Mouse (Mus musculus) CD8-positive naive resting alpha-beta T cell, adult 2 months (primary cell): Measurements from ENCODE around the gene Myrip.
A peak's percentile ranks its signal among the peaks of the same experiment; 100 is the strongest.
"Not testable (repeated sequence)": the region's sequence is repeated elsewhere in the genome, so short reads cannot be mapped to it uniquely, and the experiment has no call there.

Experiments used
- DNase-seq, 2 experiments: peaks; one replicate each; pipeline ENCODE4 v3.0.0; 2022; ENCODE audit warnings: low read depth in 2 of 2, low spot score in 2 of 2

Myrip gene

DNA sequence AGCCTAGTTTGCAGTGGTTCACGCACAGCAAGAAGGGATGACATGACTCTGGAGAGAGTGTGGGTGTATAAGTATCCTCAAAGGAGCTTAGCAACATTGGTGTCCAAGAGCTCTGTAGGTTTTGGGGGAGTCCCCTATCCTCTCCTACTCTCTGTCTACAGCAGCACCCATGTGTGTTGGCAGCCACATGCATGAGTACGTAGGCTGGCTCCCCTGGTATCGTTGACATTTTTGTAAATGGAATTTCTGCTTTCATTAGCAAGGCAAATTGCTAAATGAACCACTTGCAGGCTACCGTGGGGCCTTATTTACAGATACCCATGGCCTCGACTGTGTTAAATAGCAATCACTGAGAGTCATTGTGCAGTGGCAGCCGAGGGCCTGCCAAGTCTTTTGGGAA lies 71.0 kb downstream of the Myrip start:
- no peak for DNase-seq

DNA sequence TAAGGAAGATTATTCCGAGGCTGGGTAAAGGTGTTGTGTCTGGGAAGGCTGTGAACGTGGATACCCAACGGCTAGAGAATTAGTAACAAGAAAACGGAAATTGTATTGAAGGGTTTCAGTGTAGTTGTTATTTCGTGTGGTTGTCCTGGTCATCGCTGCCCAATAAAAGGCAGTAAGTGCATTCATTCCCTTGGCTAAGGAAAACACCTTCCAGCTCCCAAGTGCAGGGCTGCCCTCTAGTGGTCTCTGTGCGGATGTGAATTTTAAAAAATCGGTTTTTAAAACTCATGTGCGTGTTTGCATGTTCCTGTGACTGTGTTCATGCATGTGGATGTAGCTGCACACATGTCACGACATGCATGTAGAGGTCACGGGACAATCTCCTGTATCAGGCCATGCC lies 76.4 kb downstream of the Myrip start:
- DNase-seq: peak in 1 of 2 experiments; percentile 13

DNA sequence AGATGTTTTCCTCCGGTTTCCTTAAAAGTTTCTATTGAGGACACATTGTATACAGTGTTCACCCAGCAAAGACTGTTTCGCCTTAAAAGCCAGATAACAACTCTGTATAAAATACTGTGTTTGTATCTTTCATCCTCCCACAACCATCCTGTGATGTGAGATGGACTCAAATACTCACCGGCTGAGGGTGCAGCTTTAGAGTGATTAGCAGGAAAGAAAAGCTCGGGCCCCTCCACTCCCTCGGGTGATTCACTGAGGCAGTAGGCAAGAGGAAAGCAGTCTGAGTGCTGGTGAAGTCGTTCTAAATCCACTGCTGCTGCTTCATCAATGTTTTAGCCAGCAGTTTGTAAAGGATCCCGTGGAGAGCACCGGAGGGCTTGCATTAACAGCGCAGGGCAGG lies 93.9 kb downstream of the Myrip start:
- no peak for DNase-seq

DNA sequence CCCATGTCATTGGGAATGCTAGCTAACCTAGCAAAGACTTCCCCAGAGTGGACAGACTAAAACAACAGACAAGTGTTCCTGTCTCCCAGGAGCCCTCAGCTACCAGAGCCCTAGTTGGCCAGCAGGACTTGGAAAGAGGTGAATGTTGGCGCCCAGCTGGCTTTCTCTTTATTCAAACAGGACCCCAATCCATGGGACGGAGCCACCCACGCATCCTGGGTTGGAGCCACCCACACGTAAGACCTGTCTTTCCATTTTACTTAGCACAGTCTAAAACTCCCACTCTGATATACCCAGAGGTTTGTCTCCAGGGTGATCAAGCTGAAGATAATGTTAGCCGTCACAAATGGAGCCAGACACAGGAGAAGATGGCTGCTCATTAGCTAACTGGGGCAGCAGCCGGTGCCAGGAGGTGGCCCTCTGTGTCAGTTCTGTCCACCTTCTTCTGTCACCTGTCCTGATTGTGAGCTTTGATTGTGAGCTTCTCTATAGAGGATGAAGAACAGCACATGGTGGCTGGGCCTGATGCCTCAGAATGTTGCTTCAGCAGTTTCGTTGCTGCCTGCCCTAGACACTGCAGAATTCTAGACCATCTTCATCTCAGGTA lies 95.4 kb downstream of the Myrip start:
- DNase-seq: no peak

DNA sequence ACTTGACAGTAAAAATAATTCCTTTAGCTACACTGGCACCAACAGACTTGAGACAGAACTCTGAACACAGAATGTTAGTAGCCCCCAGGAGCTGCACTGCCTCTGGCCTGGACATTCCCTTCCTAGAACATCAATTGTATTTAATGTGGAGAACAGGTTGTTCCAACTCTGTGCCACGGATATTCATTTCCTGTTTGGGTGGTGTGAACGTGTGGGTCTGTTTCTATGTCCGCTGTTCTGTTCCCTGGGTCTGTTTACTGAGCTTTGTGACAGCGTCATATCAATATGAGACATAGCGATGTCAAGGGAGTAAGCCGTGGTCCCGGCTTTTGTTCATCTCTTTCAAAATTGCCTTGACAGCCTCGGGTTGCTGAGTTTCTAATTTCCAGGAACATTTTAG lies 97.0 kb downstream of the Myrip start:
- no peak for DNase-seq

DNA sequence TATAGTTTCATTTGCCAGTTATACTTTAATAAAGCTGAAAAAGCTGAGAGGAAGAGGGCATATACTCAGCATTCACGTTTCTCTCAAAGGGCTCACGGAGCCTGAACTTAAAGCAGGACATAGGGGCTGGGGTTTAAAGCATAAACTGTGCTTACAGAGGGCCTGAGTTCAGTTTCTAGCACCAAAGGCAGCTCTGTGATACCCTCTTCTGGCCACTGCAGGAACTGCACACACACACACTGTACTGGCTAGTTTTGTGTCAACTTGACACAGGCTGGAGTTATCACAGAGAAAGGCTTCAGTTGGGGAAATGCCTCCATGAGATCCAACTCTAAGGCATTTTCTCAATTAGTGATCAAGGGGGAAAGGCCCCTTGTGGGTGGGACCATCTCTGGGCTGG lies 98.2 kb downstream of the Myrip start:
- not testable (repeated sequence) for DNase-seq

DNA sequence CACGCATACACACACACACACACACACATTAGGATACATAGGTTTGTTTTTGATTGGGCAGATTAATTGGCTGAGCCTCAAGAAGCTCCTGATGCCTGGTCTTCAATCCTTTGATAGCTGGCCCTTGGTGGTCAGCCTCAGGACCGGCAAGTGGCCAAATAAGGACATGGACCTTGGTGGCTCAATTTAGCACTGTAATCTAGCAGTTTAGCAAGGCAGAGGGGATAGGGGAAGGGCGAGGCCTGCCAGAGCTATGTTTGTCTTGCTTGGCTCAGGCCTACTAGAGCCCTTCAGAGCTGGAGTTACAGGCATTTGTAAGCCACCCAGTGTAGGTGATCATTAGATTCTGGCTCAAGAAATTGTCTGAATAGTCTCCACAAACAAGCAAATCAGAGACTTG lies 101.1 kb downstream of the Myrip start:
- DNase-seq: no peak

DNA sequence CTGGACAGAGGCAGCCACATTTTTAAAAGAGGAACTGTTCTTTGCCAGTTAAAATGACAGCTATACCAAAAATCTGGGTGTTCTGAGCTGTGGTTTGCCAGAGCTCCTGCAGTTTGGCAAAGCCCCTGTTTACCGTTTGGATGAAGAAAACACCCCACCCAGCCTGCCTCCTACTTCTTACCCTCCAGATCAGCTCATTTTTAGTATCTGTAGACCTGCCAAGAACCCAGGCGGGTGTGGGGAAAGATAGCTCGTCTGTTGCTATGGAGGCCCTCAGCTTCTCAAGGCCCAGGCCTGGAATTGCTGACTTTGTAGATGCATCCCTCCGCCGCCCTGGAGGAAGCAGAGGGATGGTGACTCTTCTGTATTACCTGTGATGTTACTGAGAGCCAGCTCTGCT lies 102.3 kb downstream of the Myrip start:
- DNase-seq: no peak

DNA sequence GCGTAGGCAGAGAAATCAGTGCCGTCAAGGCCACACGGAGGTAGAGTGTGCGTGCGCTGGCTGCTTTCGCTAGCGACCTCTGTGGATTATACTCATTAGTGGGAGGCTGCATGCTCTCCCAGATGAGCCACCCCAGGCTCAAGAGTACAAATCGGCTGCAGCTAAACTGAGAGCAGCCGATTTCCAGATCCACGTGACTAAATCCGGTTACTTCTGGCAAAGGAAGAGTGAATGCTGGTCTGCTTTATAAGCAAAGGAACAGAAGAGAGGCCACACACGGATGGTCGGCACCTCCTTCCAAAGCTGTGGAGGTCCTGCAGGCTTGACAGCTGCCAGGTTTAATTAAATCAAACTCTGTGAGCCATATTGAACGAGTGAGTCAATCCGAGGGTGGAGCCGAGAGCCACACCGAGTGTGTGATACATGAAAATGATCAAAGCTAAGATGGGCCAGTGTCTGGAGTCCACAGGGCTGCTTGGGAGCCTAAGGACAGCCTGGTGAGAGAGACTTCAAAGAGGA lies 108.4 kb downstream of the Myrip start:
- DNase-seq: no peak

DNA sequence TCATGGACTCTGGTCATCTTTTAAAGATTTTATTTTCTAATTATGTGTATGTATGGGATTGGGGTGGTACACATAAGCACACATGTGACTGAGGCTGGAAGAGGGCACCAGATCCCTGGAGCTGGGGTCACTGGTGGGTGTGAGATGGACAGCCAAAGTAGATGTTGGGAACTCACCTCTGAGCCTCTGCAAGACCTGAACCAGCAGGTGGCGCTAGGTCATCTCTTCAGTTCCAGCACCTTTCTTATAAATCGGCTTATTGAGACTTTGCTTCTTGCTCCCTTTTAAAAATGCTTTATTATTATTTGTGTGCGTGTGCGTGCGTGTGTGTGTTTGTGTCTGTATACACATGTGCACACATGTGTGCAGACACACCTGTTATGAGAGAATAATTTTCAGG lies 109.1 kb downstream of the Myrip start:
- peak; percentile 27 to 42 for DNase-seq

DNA sequence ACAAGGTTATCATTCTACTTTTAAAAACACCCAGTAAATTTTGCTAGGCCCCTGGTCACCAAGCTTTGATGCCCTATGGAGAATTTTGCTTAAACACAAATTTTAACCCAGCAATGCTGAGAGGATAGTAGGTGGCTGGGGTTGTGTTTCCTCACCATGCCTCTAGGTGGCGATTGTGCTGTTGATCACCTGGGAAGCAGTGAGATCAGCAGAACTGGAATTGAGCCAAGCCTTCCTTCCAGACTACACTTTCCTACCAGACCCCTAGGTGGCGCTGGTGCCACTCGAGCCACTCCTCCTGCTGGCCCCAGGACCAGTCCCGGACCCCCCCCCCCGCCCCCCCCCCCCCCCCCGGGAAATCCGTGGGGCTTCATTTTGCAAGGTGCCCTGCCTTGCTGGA lies 114.2 kb downstream of the Myrip start:
- peak; percentile 60 to 70 for DNase-seq

DNA sequence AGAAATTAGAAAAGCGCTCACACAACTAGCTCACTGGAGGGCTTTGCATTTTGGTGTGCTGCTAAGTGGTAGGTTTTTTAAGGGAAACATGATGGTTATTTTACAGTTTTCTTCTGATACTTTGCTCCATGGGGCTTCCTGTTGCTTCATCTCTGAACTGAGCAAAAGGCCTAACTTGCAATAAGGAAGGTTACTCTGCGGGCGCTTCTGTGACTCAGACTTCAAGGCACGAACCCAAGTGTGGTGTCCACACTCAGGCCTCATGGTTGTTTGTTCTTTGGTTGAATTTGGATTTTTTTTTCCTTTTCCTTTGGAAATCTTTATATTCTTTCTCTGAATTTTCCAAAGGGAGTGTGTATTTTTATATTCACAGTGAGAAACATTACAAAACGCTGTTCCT lies 114.8 kb downstream of the Myrip start:
- no peak for DNase-seq

DNA sequence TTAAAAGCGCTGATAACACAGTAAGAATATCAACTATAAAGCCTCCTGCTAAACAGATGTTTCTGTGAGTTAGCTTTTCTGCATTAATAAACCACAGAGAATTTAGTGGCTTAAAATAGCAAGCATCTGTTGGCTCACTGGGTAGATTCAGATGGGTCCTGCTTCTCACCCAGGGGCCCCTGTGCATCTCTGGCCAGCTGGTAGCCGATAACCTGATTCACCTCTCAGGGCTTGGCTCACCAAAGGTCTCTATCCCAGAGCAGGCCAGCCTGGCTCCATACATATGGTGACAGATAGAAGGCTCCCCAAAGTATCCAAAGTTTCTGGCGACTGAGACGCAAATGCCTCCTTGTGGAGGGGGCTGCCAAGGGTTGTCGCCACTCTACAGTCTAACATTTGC lies 115.4 kb downstream of the Myrip start:
- no peak for DNase-seq

DNA sequence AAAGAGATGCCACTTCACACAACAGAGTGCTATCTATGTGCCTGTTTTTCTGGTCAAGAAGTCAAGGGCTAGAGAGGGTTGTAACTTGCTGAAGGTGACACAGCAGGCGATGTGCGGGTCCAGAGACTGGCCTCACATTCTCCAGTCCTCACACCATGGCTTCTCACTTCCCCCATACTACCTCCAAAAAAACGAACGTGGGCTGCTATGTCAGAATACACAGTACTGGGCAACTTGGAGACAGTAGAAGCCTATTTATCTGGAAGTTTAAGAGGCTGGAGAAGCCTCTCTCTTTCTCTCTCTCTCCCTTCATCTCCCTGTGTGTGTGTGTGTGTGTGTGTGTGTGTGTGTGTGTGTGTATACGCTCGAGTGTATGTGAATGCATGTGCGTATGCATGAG lies 117.3 kb downstream of the Myrip start:
- no peak for DNase-seq

DNA sequence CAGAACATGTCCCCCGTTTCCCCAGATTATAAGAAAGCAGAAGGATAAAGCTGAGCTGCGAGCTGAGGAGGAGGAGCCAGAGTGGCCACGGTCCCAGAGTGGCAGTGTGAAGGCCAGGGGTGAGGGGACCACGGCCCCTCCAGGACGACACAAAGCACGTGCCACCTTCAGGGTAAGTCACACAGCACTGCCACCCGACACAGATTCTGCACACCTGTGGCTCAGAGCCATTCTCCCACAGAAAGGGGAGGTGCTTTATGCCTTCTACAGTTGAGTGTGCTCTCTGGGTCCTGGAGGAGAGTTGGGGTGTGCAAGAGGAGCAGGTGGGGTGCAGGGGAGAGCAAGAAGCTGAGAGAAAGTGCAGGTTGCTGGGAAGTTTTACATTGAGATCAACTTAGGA lies 123.3 kb downstream of the Myrip start:
- DNase-seq: no peak

DNA sequence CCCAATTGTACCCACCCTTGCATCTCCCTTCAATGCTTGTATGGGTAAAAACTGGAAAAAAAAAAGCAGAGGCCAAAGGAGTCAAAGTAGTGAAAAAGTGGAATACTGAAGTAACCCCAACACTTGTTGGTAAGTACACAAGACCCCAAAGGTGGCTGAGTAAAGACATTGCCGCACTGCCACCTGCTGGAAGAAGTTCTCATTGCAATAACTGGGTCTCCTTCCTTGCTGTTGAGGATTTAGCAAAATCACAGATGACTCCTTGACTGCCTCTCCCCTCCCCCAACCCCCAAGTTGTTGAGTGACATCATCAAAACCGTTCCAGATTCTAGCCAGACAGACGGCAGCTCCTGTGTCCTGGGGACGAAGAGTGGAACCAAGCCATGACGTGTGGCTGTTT lies 124.5 kb downstream of the Myrip start:
- peak; percentile 25 to 48 for DNase-seq

DNA sequence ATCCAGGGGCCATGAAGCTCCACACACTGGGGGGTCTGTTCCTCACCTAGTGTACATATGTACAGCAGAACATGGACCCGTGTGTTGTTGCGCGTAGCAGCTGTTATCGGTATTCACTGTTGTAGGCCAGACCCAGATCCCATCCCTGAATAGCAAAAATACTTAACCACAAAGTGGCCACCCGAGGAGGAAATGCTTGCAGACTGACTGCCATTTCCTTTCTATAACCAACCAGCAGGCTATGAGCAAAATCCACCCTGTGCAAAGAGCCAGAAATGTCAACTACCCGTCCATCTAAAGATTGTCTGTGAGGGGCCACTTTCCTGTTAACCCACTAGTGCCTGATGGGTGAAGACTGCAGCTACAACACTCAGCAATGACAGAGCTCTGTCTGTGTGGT lies 126.9 kb downstream of the Myrip start:
- DNase-seq: no peak

DNA sequence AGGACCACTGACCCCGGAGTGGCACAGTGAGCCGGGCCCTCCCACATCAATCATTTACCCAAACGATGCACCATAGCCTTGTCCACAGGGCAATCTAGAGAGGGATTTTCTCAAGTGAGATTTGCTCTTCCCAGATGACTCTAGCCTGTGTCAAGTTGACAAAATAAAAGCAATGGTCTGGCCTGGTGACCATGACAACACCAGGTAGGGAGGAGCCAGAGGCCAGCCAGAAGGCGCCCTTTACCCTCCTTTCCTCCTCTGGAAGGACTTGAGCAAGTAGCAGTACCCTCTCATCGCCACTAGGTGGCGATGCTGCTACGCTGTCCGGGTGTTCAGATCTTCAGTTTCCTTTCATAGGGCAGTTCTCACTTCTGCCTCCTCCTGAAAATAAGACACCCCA lies 132.4 kb downstream of the Myrip start:
- peak; percentile 35 to 47 for DNase-seq

DNA sequence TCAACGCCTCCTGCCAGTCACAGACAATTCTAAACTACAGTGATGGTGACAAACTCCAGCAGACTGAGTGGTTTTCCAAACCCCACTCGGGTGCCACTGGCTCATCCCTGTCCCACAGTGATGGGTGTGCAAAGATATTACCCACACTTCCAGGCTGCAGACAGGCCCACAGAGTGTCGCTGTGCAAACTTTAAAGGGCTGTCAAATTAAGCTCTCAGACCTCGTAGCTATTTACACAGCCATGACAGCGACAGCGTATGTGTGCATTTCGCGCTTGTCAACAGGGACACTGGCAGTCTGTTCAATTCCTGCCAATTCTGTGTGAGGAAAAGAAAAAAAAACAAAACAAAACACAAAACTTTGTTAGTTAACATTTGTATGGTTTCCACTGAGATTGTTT lies 134.5 kb downstream of the Myrip start:
- DNase-seq: no peak

DNA sequence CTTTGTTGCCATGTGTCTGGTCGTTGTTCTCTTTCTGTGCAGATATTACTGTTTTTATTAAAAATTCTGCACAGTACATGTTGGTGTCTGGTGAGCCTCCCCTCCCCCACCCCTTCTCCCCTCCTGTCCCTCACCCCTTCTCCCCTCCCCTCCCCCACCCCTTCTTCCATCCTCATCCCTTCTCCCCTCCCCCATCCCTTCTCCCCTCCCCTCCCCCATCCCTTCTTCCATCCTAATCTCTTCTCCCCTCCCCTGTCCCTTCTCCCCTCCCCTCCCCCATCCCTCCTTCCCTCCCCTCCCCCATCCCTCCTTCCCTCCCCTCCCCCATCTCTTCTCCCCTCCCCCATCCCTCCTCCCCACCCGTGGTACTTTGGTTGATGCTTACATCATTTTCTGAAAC lies 135.5 kb downstream of the Myrip start:
- DNase-seq: no peak

DNA sequence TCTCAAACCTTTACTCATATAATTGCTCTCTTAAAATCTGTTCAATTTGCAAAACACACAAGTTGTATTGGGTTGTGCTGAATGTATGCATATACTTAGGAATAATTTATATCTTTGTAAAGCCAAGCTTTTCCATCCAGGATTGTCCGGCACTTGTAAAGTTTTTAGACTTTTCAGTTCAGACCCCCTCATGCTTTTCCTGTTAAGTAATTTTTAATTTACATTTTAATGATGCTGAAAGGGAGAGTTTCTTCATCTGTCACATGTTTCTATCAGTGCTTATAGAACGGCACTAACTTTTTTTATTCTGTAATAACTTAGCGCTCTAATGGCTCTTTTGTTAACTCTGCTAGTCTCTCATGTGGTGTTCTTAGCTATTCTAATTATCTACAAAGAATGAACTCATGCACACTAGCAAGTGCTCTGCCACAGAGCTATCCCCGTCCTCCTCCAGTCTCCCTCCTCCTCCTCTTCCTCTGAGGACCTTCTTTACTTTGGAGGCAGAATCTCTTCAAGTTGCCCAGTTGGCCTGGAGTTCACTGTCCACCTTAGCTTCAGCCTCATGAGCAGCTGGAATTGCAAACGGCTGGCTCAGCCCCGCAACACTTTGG lies 136.1 kb downstream of the Myrip start:
- no peak for DNase-seq

DNA sequence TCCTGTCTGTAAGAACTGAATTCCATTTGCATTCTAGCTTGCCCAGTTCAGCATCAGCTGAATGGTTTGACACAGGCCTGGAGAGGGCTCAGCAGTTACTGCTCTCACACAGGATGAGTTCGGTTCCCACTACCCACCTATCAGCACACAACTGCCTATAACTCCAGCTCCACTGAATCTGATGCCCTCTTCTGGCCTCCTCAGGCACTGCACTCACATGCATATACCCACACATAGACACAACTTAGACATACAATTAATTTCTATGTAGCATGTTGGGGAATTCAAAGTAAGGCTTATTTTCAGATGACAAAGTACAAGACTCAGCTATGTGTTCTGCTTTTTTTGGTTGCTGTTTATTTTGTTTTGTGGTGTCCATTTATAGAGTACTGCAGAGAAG lies 137.0 kb downstream of the Myrip start:
- DNase-seq: no peak

DNA sequence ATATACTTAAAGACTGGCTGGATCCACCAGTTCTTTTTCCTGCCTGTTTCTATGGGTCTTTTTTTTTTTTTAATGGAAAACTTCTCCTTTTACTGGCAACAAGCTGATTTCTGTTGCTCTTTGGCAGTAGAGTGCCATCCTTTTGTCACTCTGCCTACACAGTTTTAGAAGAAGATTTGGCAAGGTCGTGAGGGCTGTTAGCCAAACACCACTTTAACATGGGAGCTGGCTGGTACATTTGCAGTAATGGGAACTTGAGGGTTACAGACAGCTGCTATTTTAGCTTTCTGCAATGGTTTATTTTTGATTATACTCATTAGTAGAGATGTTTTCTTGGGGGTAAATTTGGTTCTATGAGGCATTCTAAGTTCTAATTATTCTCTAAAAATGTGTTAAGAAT lies 137.5 kb downstream of the Myrip start:
- DNase-seq: no peak
